Mouse (Mus musculus): Measurements from ENCODE around the gene Cox4i1.
A peak's percentile ranks its signal among the peaks of the same experiment; 100 is the strongest.

The Cox4i1 gene

DNA sequence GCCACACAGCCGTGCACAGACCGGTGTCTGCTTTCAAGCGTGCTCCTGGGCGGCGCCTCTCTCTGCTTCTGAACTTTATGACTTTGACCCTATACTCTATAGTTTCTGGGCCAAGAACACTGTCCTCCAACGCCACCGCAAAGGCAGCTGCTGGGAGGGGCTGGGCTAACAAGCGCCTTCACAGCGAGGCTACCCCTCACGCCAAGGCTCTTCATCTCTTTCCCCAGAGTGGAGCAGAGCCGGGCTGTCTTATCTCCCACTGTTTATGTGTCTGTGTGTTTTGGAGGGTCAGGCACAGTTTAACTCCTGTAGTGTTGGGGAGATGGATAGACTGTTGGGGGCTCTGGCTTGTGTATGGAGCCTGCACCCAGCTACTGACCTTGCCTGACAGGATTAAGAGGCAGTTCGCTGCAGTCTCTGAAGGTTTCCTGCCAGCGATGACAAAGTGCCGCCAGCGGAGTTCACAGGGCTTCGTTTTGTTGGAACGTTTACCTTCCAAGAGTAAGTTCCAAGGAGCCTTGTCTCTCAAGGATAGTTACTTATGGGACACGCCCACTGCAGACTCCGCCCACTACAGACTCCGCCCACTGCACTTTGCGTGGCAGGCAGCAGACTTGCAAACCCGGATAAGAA is 26.0 kb downstream of the Cox4i1 start:
- no peak for DNase-seq (ENCODE audit: low spot score in 2 of 2)

DNA sequence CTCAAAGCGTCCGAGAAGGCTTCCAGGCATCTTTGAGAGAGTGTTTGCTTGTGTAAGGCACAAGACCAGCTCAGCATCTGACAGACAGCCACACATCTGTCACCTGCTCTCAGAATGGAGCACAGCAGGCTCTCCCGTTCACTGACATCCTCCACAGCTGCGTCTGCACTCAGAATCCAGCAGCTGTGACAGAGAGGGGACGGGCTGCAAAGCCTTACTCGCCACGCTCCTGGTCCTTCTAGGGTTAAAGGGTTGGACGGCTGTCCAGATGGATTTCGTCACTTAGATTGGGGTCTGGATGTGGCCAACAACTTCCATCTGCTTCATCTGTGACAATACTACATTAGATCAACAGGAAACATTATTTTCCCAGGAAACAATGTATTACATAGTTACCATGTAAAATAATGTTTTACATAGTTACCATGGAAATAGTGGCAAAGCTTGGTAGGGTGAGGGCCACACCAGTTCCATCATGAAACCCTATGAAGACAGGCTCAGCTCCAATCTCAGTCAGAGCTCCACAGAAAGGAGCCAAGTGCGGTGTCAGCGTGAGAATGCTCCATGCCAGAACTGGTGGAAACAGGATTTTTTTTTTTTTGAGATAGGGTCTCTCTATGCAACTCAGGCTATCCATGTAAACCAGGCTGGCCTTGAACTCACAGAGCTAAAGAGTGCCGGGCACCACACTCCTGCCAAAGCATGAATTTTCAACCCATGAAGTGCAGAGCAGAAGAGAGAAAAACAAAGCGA is 28.6 kb downstream of the Cox4i1 start:
- DNase-seq (ENCODE audit: low spot score in 2 of 2) = no peak

DNA sequence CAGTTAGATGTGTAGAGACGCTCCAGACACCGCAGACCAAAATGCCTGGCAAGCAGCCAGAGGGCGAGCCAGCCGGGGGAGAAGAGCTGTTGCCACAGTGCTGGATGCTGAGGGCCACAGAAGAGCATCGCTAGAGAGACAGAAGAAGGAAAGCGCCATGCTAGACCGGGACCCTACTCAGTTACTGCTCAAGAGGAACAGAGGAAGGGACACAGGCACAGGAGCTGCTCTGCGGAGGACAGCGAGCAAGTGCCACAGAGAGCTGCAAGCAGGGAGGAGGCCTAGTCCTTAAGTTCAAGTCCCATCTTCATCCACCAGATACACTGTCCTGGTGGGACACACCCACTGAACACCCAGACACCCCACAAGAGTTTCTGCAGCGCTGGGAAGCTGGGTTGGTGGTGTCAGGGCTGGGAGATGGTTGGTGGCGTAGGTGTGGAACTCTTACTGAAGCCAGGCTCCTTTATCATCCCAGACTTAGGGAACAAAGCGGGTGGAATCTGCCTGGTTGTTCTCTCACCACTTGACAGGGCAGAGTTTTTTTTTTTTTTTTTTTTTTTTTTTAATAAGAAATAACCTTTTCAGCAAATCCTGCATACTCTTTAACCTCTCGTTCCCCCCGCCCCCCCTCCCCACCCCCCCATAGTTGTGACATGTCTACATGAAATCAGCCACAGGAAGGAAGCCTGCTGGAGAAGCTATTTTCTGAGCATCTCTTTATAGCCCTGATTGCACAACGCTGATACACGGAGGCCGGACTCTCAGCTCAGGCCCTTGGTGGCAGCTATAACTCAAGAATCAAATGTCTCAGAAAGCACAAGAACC is 29.3 kb downstream of the Cox4i1 start:
- no peak for DNase-seq (ENCODE audit: low spot score in 2 of 2)

DNA sequence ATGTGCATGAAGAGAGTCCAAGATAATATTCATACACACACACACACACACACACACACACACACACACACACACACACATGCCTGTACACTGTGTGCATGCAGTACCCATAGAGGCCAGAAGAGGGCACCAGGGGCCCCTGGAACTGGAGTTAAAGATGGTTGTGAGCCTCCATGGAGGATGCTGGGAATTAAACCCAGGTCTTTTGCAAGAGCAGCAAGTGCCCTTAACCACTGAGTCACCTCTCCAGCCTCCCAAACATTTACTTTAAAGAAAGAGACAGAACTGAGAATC is 29.9 kb downstream of the Cox4i1 start:
- no peak for DNase-seq (ENCODE audit: low spot score in 2 of 2)

DNA sequence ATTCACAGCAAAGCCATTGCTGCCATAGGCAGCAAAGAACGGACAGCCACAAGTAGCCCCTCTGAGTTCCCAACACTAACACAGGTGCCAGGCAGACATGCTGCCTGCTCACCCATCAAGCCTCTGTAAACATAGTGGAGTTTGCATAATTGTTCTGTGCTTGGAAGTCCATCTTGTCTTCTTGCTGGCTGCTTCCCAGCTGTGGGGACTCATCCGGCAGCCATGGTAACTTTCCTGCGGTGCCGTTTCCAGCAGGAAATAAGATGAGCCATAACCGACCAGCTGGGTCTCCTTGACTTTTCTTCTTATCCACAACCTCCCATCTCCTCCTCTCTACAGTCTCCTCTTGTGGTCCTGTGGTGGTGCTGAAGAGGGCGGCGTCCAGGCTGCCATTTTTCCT is 30.4 kb downstream of the Cox4i1 start:
- DNase-seq (ENCODE audit: low spot score in 2 of 2) = no peak

DNA sequence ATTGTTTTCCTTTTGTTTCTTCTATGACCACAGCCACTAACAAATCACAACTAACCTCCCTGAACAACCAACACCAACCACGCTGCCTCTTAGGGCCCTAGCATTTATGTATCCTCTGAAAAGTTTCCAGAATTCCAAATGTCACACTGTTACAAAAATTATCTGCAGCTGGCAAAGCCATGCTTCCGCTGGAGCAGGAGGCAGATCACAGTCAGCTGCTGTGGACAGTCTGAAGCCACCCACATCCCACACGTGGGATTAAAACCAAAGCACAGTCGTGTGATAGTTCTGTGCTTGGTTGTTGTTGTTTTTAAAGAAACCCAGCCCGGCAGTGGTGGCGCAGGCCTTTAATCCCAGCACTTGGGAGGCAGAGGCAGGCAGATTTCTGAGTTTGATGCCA is 31.1 kb downstream of the Cox4i1 start:
- DNase-seq (ENCODE audit: low spot score in 2 of 2) = no peak

DNA sequence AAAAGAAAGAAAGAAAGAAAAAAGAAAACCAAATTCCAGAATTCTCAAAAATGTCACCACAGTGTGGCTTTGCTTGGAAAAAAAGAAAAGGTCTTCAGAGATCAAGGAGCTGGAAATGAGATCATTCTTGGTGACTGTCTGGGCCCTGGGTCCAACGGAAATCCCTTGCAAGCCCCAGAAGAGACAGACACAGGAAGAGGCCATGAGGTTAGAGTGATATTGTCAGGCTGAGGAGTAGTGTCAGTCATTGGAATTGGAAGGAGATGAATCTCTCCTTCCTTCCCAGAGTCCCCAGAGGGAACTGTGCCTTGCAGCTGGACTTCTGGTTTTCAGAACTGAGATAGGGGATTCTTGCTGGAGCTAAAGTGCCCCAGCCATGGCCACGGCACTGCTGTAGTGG is 31.5 kb downstream of the Cox4i1 start:
- DNase-seq (ENCODE audit: low spot score in 2 of 2) = no peak

DNA sequence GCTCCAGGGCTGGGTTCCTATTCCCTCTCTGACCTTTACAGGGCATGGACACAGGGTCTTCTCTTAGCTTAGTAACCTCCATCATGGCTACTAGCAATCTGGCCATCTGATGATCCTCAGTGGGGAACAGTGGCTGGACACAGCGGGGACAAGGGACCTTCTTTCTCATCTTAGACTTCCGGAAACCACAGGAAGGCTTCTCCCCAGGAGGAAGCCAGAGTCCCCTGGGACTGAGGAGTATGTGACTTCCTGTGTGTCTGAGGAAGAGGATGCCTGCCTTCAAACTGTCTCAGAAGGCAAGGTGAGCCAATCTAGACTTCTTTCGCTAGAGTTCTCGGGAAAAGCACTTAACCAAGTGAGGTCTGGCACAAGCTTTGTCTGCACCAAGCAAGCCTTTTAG is 32.0 kb downstream of the Cox4i1 start:
- no peak for DNase-seq (ENCODE audit: low spot score in 2 of 2)

DNA sequence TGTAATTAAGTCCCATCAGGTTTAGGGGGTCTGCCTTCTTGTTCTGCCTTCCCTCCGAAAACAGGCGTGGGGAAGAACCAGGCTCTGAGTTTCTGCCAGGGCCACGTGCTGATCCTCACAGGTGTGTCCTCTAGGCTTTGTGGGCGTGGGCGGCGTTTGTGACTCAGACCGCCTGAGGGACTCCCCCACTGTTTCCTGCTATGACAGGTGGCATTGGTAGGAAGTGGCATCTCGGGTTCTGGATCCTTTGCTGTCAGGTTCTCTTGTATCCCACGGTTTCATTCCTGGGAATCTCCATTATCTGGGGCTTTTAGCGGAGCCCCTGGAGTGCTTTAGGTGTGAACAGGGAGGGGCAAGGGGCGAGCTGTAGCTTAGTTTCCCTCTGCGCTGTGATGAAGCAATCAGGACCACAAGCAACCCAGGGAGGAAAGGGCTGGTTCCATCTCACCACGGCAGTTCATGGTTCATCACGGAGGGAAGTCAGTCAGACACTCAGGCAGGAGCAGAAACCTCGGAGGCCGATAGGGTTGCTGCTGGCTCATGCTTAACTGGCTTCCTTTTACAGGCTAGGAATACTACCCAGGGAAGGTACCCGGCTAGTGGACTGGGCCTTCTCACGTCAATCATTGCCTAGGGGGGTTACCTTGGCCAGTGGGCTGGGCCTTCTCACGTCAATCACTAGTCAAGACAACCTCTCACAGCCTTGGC is 33.9 kb downstream of the Cox4i1 start:
- peak in 1 of 2 experiments; percentile 57 for DNase-seq (ENCODE audit: low spot score in 2 of 2)

DNA sequence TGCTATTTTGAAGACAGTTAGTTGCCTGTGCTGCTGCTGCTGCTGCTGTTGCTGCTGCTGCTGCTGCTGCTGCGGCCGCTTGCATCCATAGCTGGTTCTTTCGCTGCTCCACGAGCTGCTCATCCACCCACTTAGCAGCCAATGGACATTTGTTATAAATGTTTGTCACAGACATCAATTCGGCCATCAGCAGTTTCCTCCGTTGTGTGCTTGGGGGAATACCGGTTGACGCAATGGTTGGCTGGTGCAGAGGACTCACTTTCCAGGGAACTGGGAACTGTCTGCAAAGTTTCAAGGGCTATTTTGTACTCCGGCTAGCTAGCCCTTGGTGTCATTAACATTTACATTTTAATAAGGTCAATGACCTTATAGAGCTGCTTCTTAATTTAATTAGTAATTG is 36.2 kb downstream of the Cox4i1 start:
- no peak for DNase-seq (ENCODE audit: low spot score in 2 of 2)

DNA sequence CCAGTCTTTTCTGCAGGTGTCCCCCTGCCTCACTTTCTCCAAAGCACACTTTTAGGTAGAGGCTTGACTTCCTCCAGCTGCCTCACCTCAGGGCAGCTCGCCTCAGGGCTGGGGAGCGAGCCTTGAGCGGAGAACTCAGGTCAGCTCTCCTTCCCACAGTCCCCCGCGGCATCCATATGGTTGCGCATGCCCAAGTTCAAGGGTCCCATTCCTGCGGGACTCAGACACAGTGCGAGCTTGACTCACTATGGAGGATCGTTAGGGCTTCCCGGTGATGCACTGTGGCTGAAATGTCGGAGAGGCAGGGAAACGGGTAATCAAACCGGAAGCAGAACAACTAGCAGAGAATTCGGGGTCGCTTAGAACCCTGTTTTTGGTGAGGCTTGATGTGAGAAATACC is 37.1 kb downstream of the Cox4i1 start:
- DNase-seq (ENCODE audit: low spot score in 2 of 2) = no peak

DNA sequence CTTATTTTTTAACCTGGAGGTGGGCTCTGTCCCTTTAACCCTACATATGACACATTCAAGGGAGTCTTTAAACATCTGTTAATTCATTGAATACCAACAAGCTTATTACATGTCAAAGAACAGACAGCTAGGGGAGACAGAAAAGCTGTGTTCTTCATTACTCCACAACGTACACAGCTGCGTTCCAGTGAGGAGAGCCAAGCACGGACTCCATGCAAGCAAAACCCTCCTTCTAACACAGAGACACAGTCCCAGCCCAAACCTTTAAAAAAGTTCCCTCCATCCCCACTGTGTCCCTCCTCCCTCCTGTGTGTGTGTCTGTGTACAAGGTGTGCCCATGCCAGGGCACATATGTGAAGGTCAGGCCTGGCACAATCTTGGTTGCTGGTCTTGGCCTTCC is 38.2 kb downstream of the Cox4i1 start:
- DNase-seq (ENCODE audit: low spot score in 2 of 2) = no peak

DNA sequence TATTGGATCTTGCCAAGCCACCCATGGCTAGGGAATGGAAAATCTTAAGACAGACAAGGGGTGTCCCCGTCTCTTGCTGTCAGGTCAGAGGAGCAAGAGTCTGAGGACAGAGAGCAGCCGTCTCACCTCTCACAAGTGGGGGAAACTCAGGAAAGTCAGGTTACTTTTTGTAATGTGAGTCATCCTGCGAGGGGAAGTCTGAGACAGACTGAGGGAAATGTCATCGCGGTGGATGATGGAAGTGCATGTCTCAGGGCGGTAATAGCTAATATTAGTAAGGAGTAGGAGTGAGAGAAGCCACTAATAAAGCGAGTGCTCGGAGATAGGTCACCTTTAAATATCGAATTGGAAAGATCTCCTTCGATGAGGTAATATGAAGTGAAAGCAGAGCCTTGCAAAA is 41.2 kb downstream of the Cox4i1 start:
- DNase-seq (ENCODE audit: low spot score in 2 of 2) = no peak

DNA sequence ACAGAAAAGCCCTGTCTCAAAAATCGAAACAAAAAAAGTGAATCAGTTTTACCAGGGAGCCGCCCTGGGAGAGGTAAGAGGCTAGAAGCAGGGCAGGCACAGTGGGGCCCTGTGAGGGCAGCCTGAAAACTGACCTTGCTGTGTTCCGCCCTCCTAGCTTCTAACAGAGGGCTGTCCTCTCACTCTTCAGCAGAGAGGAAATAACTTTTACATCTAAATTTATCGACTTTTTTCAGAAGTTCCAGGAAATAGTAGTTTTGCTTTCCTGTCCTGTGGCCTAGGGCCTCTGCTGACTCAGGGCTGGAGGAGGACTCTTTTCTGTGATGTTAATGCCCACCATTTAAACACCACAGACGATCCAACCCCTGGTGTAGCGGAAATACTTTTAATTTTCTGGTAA is 47.2 kb downstream of the Cox4i1 start:
- DNase-seq (ENCODE audit: low spot score in 2 of 2) = no peak

DNA sequence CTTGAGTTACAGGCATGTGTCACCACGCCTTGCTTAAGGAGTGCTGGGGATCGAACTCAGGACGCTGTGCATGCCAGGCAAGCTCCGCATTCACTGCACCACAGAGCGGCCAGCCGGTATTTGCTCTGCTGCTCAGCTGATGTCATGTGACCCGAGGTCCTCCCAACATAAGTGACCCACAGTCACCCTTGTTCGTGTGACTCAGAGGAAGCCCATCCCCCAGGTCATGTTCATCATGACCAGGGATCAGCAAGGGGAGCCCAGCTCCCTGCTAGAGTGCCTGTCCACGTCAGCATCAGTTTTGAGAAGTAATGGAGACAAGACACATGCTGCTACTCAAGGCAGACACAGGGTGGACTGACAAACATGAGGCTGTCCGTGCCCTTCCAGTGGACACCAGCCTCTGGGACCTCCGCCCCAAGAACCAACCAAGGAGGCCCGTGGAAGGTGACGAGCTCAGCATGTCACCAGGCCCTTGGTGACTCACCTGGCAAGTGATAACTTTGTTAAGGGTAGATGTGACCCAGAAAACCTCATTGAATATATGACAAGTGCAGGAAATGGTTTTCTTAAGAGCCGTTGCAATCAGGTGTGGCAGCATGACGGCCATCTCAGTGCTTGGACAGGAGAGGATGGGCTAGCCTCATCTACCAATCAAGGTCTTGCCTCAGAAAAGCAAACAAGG is 48.1 kb downstream of the Cox4i1 start:
- no peak for DNase-seq (ENCODE audit: low spot score in 2 of 2)

DNA sequence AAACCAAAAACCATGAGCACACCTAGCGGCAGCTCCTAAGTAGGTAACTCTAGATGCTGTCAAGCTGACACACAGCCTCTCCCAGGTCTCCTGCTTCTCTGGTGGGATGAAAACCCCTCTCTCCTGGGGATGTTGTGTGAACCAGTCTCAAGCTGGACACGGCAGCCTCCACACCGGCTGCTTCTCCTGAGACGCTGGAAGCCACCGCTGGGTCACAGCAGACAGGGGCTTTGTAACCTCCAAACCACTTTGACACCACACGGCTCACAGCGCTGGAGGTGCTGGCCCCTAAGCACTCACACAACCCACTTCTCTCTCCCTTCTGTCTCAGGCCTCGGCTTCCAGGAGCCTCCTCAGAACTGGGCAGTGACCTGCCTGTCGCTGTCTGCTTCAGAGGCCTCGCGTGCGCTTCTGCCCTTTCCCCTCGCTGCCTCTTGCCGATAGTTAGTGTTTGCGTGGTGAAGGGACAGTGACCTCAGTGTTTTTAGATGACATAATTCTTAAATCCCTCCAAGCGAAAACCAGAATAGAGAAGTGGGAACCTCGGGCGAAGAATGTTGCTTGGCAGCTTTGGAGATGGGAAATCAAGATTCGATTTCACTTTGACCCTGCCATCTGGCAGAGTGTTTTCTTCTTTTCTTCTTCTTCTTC is 51.7 kb downstream of the Cox4i1 start:
- no peak for DNase-seq (ENCODE audit: low spot score in 2 of 2)

DNA sequence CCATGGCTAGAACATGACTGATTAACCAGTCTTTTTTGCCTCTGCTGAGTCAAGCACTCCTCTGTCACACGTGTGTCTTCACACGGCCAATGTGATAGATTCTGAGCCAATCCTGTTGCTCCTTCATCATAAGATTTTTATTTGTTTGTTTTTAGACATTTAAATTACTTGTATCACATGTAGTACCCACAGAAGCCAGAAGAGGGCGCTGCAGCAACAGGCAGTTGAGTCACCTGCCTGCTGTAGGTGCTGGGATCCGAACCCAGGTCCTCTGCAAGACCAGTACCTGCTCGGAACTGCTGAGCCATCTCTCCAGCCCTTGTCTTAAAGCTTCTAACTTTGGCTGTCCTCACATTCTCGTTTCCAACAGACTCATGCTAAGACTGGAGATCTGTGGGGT is 55.0 kb downstream of the Cox4i1 start:
- DNase-seq (ENCODE audit: low spot score in 2 of 2) = no peak

Data from left cerebral cortex, adult 9 months (tissue).